Comparison of ENCODE assay signal across 9 mouse cellular contexts in the genomic region with DNA sequence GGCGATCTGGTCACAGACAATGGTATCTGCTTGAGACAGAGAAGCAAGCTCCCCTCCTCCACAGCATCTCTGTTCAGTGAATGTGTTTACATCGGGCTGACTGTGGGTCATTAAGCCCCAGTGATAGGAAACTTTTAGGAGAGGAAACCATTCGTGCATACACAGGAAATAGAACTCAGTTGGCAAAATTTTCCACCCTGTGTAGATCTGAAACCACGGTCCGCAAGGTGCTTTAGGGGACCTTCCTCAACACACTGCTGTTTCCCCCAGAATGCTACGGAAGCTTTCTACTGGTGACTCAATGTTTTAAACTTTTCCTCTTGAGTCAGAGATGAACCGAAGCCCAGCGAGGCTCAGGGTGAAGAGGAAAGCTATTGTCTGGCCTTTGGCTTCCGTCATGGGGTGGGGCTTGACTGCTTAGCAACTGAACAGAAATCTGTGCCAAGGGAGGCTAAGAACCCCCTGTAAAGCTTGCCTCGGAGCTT. TPM values are rescaled to one million over a fixed set of nuclear protein-coding genes. Genes with fewer than 3 reads are reported as not detected.
A peak's percentile ranks its signal among the peaks of the same experiment; 100 is the strongest.
DNase-seq lines count a peak whose midpoint lies in the region; ATAC-seq and TF ChIP-seq lines count a peak whose summit lies in the region.
"Had no signal": no experiment of that assay in that cellular context is flagged by ENCODE, and none has a peak within 500 bp of the region (broad histone marks: within the 10 kb centered on the region; RNA-seq: fewer than 3 reads in every experiment).

No protein-coding gene starts in this region.

- H3K4me1 ChIP-seq in ES-Bruce4 (ENCODE audit: control insufficient read depth, insufficient read depth, low read length): peaks cover 7% of the 10 kb centered on the region
- peaks cover 21% of the 10 kb centered on the region; the same call in 1 of the 2 replicates for H3K4me1 ChIP-seq in midbrain, postnatal 0 days (ENCODE audit: insufficient read depth, low read length)

- WGBS in midbrain, postnatal 0 days: 40% methylated on average over 10 of the region's 10 CpGs

- TF ChIP-seq EP300 in ES-Bruce4 (IDR thresholded peaks at IDR 0.05; ENCODE audit: insufficient read depth, low read depth, low read length): no peak

- H3K36me3 ChIP-seq in ES-Bruce4 (ENCODE audit: control insufficient read depth, insufficient read depth, low read length, poor library complexity, severe bottlenecking): no peaks in the 10 kb centered on the region
- no peaks in the 10 kb centered on the region for H3K36me3 ChIP-seq in midbrain, postnatal 0 days (ENCODE audit: insufficient read depth, low read length)

- DNase-seq in layer of hippocampus, adult 2 months (ENCODE audit: low spot score in 2 of 2): peak in 1 of 2 experiments; percentile 57
- DNase-seq in layer of hippocampus, adult 9-10 months (ENCODE audit: low spot score): no peak
- DNase-seq in fibroblast of lung, adult 2 months (ENCODE audit: low read depth): peak; percentile 64
- peak; percentile 60 to 65 for DNase-seq in heart, postnatal 10 days
- DNase-seq in kidney, postnatal 14 days: peak; percentile 72
- peak; percentile 73 for DNase-seq in midbrain, postnatal 0 days (ENCODE audit: low spot score)

- TF ChIP-seq CTCF in layer of hippocampus, adult 2 months (conservative IDR thresholded peaks at IDR 0.05): no peak
- no peak for TF ChIP-seq CTCF in ES-Bruce4 (IDR thresholded peaks at IDR 0.05; ENCODE audit: low read depth, low read length)
- TF ChIP-seq CTCF in midbrain, postnatal 0 days (IDR thresholded peaks at IDR 0.05): no peak

- no peak for ATAC-seq in midbrain, postnatal 0 days (ENCODE audit: low FRiP score)
- no peak for ATAC-seq in frontal cortex, adult (ENCODE audit: low TSS enrichment)

- H3K9me3 ChIP-seq in ES-Bruce4 (replicated peaks; ENCODE audit: control insufficient read depth, insufficient read depth, low read length, poor library complexity, severe bottlenecking): no peaks in the 10 kb centered on the region
- no peaks in the 10 kb centered on the region for H3K9me3 ChIP-seq in midbrain, postnatal 0 days (ENCODE audit: low read length)

- TF ChIP-seq POLR2A in ES-Bruce4 (IDR thresholded peaks at IDR 0.05; ENCODE audit: insufficient read depth, low read length): no peak

- intact Hi-C loops in heart, postnatal 10 days (cut with DNase I): loop anchor here (5.0 to 10.0 kb wide), 2 partner anchors 342 to 519 kb away; a partner anchor contains a TSS

- no peaks in the 10 kb centered on the region for H3K27me3 ChIP-seq in ES-Bruce4 (ENCODE audit: control insufficient read depth, insufficient read depth, low read length, poor library complexity, severe bottlenecking)
- H3K27me3 ChIP-seq in midbrain, postnatal 0 days (ENCODE audit: insufficient read depth, low read length): no peaks in the 10 kb centered on the region

- H3K27ac ChIP-seq in layer of hippocampus, adult 2 months: peak overlapping the region; percentile 76
- peak overlapping the region; percentile 3; the same call in 1 of the 2 replicates for H3K27ac ChIP-seq in ES-Bruce4 (ENCODE audit: insufficient read depth, low read length)
- no peak overlapping the region for H3K27ac ChIP-seq in midbrain, postnatal 0 days (ENCODE audit: low read depth, low read length)

- H3K4me2 ChIP-seq in midbrain, postnatal 0 days (ENCODE audit: low read depth, low read length, poor library complexity, severe bottlenecking): no peak overlapping the region

- no peak overlapping the region for H3K9ac ChIP-seq in ES-Bruce4 (ENCODE audit: low read depth, poor library complexity, severe bottlenecking)
- H3K9ac ChIP-seq in midbrain, postnatal 0 days (replicated peaks; ENCODE audit: low read length, poor library complexity, severe bottlenecking): no peak overlapping the region

- peak overlapping the region; percentile 5; the same call in 1 of the 2 replicates for H3K4me3 ChIP-seq in layer of hippocampus, adult 2 months
- no peak overlapping the region for H3K4me3 ChIP-seq in ES-Bruce4 (ENCODE audit: low read depth, low read length)
- no peak overlapping the region for H3K4me3 ChIP-seq in midbrain, postnatal 0 days (ENCODE audit: low read depth, low read length)

RNA-seq across cellular contexts. Expression of a gene that starts 2.0 kb away (rescaled TPM):
- total RNA-seq in layer of hippocampus, adult 2 months (2021): 1 to 10 TPM in 1 of 2 experiments, under 1 TPM in 1; 0.41 to 1.0 TPM
- 0.59 TPM in 1 of 2 replicates, not detected in the other for polyA plus RNA-seq in ES-Bruce4 (2011; ENCODE audit: insufficient read depth, insufficient read length, low read depth, missing spikeins)
- total RNA-seq in heart, postnatal 10 days (2021): not detected
- total RNA-seq in midbrain, postnatal 0 days (2014; rRNA removed): 0.33 TPM in 1 of 2 replicates, not detected in the other
- polyA plus RNA-seq in midbrain, postnatal 0 days (2015; fragmentation: Nextera tagmentation; extraction: Ambion mirVana): 0.28 and 0.41 TPM in 2 replicates
- polyA plus RNA-seq: limb, embryonic 11.5 days had no signal
